Mouse (Mus musculus) limb, embryonic 13.5 days (tissue): Measurements from ENCODE around the gene Nrtn. TPM values are rescaled to one million over a fixed set of nuclear protein-coding genes. Genes with fewer than 3 reads are reported as not detected.

Source experiments
- ATAC-seq: fragments of 200-750 bp; cut with Nextera tagmentation; 2 replicates; pipeline ENCODE4 v1.8.0; 2017; ENCODE audit warnings: low read depth, moderate number of reproducible peaks, moderate TSS enrichment; ENCODE audit not compliant: low FRiP score
- H3K27ac ChIP-seq: fragments of 300-500 bp; sonication (generic); 2 replicates; pipeline ENCODE4 v1.5.1; 2015; ENCODE audit warnings: inconsistent platforms, mild to moderate bottlenecking, moderate library complexity
- H3K27me3 ChIP-seq: fragments of 300-500 bp; sonication (generic); 2 replicates; pipeline ENCODE4 v1.6.1; 2015; ENCODE audit warnings: mild to moderate bottlenecking, inconsistent platforms
- H3K36me3 ChIP-seq: fragments of 300-500 bp; sonication (generic); 2 replicates; pipeline ENCODE4 v1.6.1; 2015; ENCODE audit warnings: inconsistent platforms, mild to moderate bottlenecking, moderate library complexity
- H3K4me1 ChIP-seq: fragments of 300-500 bp; sonication (generic); 2 replicates; pipeline ENCODE4 v1.6.1; 2015; ENCODE audit warnings: inconsistent platforms
- H3K4me2 ChIP-seq: fragments of 300-500 bp; sonication (generic); replicated peaks from 2 replicates; pipeline ENCODE4 v1.6.1; 2015; ENCODE audit warnings: inconsistent platforms, mild to moderate bottlenecking, moderate library complexity
- H3K4me3 ChIP-seq: fragments of 300-500 bp; sonication (generic); 2 replicates; pipeline ENCODE4 v1.5.1; 2015; ENCODE audit warnings: moderate library complexity, mild to moderate bottlenecking, inconsistent platforms
- H3K9ac ChIP-seq: fragments of 300-500 bp; sonication (generic); 2 replicates; pipeline ENCODE4 v1.6.1; 2015; ENCODE audit warnings: mild to moderate bottlenecking, inconsistent platforms
- H3K9me3 ChIP-seq: fragments of 300-500 bp; sonication (generic); 2 replicates; pipeline ENCODE4 v1.6.1; 2016; ENCODE audit warnings: inconsistent platforms
- WGBS: fragments of 180-500 bp; shearing (Covaris S2); methylation state at CpG from one replicate; pipeline ENCODE4 v1.1.7; 2015; 5-methylcytosine and 5-hydroxymethylcytosine counted together
- polyA plus RNA-seq: library from polyadenylated mRNA; unstranded; fragments of >200 nt; fragmentation: Nextera tagmentation; extraction: Ambion mirVana; gene quantifications from 2 replicates; pipeline ENCODE4 v1.2.1, GENCODE M21; 2015

Gene Nrtn
- polyA plus RNA-seq, 1 experiment from 2014 or later, result 14.1 TPM

GRCm38 (mm10) chr17:56715360-56715759 lies 42.0 kb downstream of the Nrtn start:
- peak overlapping the region; percentile 84; the same call in 1 of the 2 replicates for H3K9ac ChIP-seq
- WGBS, result 60% methylated on average over 11 of the region's 11 CpGs
- H3K4me2 ChIP-seq, result peak overlapping the region; percentile 80

DNA sequence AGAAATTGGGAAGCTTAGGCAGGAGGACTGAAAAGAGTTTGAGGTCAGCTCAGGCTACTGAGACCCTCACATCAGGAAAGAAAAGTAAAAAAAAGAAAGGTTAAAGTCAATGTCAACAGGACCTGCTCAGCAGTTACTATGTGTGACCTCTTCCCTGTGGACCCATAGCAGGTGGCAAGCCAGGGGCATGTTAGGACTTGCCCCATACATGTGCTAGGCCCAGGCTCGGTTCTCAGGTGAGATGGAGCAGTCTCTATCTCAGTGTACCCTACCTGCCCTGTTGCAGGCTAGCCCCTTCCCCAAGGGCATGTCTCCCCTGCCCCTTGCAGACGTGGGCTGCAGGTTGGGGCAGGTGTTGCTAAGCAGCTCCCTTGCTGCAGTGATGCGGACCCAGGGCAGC lies 47.6 kb downstream of the Nrtn start:
- Histone ChIP-seq H3K4me3 (no peak overlapping the region), H3K9ac (no peak overlapping the region), H3K36me3 (peaks cover 94% of the 10 kb centered on the region), H3K27me3 (no peaks in the 10 kb centered on the region), H3K27ac (no peak overlapping the region), H3K4me2 (no peak overlapping the region), H3K9me3 (no peaks in the 10 kb centered on the region), H3K4me1 (no peaks in the 10 kb centered on the region)
- 76% methylated on average over 3 of the region's 3 CpGs for WGBS
- ATAC-seq, result no peak

More at GRCm38 (mm10) chr17:56715360-56715759, 42.0 kb downstream of the Nrtn start:
- Histone ChIP-seq H3K27ac (no peak overlapping the region), H3K36me3 (peaks cover 45% of the 10 kb centered on the region), H3K27me3 (no peaks in the 10 kb centered on the region), H3K4me1 (peaks cover 34% of the 10 kb centered on the region), H3K9me3 (no peaks in the 10 kb centered on the region), H3K4me3 (peak overlapping the region; percentile 67)
- no peak for ATAC-seq

GRCm38 (mm10) chr17:56708692-56709091 lies 48.6 kb downstream of the Nrtn start:
- ATAC-seq, result no peak
- Histone ChIP-seq H3K9me3 (no peaks in the 10 kb centered on the region), H3K27me3 (no peaks in the 10 kb centered on the region), H3K36me3 (peaks cover 99% of the 10 kb centered on the region), H3K4me3 (no peak overlapping the region), H3K9ac (no peak overlapping the region), H3K27ac (no peak overlapping the region), H3K4me1 (no peaks in the 10 kb centered on the region), H3K4me2 (no peak overlapping the region)
- 90% methylated on average over 4 of the region's 4 CpGs for WGBS

DNA sequence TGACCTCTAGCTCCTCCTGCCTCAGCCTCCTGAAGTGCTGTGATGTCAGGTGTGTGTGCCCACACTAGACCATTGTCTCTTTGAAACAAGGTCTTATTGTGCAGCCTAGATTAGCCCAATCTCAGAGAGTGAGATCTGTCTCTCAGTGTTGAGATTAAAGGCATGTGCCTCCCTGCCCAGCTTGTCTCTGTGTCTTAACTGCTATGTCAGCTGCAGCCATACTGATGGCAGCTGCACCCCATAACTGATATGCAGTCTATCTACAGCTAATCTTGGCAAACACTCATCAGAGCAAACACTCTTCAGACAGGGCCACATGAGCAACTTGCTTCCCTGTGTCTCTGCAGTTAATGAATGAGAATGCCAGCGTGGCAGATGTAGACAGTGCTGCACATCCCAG lies 50.8 kb downstream of the Nrtn start:
- Histone ChIP-seq H3K27me3 (no peaks in the 10 kb centered on the region), H3K9ac (no peak overlapping the region), H3K4me2 (no peak overlapping the region), H3K27ac (no peak overlapping the region), H3K4me1 (no peaks in the 10 kb centered on the region), H3K36me3 (peaks cover 96% of the 10 kb centered on the region), H3K9me3 (no peaks in the 10 kb centered on the region), H3K4me3 (no peak overlapping the region)
- WGBS, result 91% methylated on average over 1 of the region's 1 CpGs
- no peak for ATAC-seq

- no peak for ATAC-seq
- H3K4me3 ChIP-seq, result no peak overlapping the region
- no peaks in the 10 kb centered on the region for H3K4me1 ChIP-seq
- H3K9ac ChIP-seq, result no peak overlapping the region
- no peaks in the 10 kb centered on the region for H3K27me3 ChIP-seq
- H3K27ac ChIP-seq, result no peak overlapping the region
- peaks cover 96% of the 10 kb centered on the region for H3K36me3 ChIP-seq
- WGBS, result 84% methylated on average over 4 of the region's 4 CpGs
- no peaks in the 10 kb centered on the region for H3K9me3 ChIP-seq
- no peak overlapping the region for H3K4me2 ChIP-seq
Measured at GRCm38 (mm10) chr17:56703038-56703437, 54.3 kb downstream of the Nrtn start.

Other genes with a start within 250 kb of the Nrtn start
- not detected in 2 replicates for gene Znrf4, start 245.1 kb downstream of the Nrtn start, polyA plus RNA-seq
- 2.5 and 2.6 TPM in 2 replicates for gene Gm20219, start 203.1 kb downstream of the Nrtn start, polyA plus RNA-seq
- 85.2 and 91.4 TPM in 2 replicates for gene Safb2, start 172.9 kb downstream of the Nrtn start, polyA plus RNA-seq
- 113 and 121 TPM in 2 replicates for gene Safb, start 172.7 kb downstream of the Nrtn start, polyA plus RNA-seq
- 226 and 230 TPM in 2 replicates for gene 2410015M20Rik, start 147.8 kb downstream of the Nrtn start, polyA plus RNA-seq
- 1,714 and 1,755 TPM in 2 replicates for gene Rpl36, start 144.1 kb downstream of the Nrtn start, polyA plus RNA-seq
- 50.7 and 53.2 TPM in 2 replicates for gene Lonp1, start 130.6 kb downstream of the Nrtn start, polyA plus RNA-seq
- gene Catsperd, start 129.4 kb downstream of the Nrtn start, polyA plus RNA-seq, result 0.54 and 0.92 TPM in 2 replicates
- 102 and 105 TPM in 2 replicates for gene Ranbp3, start 84.2 kb downstream of the Nrtn start, polyA plus RNA-seq
- gene Ndufa11, start 39.8 kb downstream of the Nrtn start, polyA plus RNA-seq, result 431 and 434 TPM in 2 replicates
- 20.2 and 21.3 TPM in 2 replicates for gene Vmac, start 39.5 kb downstream of the Nrtn start, polyA plus RNA-seq
- gene Dus3l, start 7.2 kb upstream of the Nrtn start, polyA plus RNA-seq, result 47.7 and 50.5 TPM in 2 replicates
- gene Prr22, start 12.7 kb upstream of the Nrtn start, polyA plus RNA-seq, result 1.4 and 1.5 TPM in 2 replicates
- 4.5 and 4.9 TPM in 2 replicates for gene Rfx2, start 73.5 kb upstream of the Nrtn start, polyA plus RNA-seq
- not detected in 2 replicates for gene Acsbg2, start 116.9 kb upstream of the Nrtn start, polyA plus RNA-seq
- 0.29 and 0.47 TPM in 2 replicates for gene 1700061G19Rik, start 117.9 kb upstream of the Nrtn start, polyA plus RNA-seq
- 63.3 and 74.1 TPM in 2 replicates for gene Mllt1, start 177.9 kb upstream of the Nrtn start, polyA plus RNA-seq
- gene Acer1, start 224.6 kb upstream of the Nrtn start, polyA plus RNA-seq, result not detected in 2 replicates
- gene Clpp, start 232.8 kb upstream of the Nrtn start, polyA plus RNA-seq, result 157 and 163 TPM in 2 replicates
- 41.7 and 44.4 TPM in 2 replicates for gene Alkbh7, start 239.8 kb upstream of the Nrtn start, polyA plus RNA-seq
- gene Pspn, start 242.5 kb upstream of the Nrtn start, polyA plus RNA-seq, result not detected in 2 replicates